Mouse (Mus musculus) embryo, embryonic 11.5 days (tissue): ENCODE measurements around the gene 4921517D22Rik.
"Not testable (repeated sequence)": the region's sequence is repeated elsewhere in the genome, so short reads cannot be mapped to it uniquely, and the experiment has no call there.

Source experiments
- DNase-seq: peaks from one replicate; pipeline ENCODE4 v3.0.0-alpha.2; 2012; ENCODE audit warnings: low read depth, low spot score

4921517D22Rik gene

GRCm38 (mm10) chr13:59694008-59694407 is at the start of gene 4921517D22Rik:
Gene 4921517D22Rik (minus strand): TSS chr13:59694108.
- no peak for DNase-seq

- no peak for DNase-seq
Observed at GRCm38 (mm10) chr13:59741697-59742096, 47.8 kb upstream of the 4921517D22Rik start.

- DNase-seq = no peak
Observed at GRCm38 (mm10) chr13:59741096-59741495, 47.2 kb upstream of the 4921517D22Rik start.

GRCm38 (mm10) chr13:59739397-59739796 is 45.5 kb upstream of the 4921517D22Rik start:
- DNase-seq = no peak

DNA sequence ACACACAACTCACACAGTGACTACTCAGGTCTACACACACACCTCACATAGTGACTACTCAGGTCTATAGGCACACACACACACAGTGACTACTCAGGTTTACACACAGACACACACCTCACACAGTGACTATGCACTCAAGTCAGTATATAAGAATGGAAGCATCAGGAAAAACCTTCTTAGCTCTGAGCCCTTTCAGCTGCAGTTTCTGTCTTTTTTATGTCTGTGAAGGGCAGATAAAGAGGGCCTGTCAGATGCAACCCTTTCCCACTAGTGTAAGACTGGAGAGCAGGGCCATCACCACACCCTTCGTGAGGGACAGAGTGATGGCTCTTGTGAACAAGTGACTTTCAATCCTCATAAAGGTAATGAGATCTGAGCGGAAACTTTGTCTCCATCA is 44.5 kb upstream of the 4921517D22Rik start:
- no peak for DNase-seq

- DNase-seq = no peak
Observed at GRCm38 (mm10) chr13:59735190-59735589, 41.3 kb upstream of the 4921517D22Rik start.

DNA sequence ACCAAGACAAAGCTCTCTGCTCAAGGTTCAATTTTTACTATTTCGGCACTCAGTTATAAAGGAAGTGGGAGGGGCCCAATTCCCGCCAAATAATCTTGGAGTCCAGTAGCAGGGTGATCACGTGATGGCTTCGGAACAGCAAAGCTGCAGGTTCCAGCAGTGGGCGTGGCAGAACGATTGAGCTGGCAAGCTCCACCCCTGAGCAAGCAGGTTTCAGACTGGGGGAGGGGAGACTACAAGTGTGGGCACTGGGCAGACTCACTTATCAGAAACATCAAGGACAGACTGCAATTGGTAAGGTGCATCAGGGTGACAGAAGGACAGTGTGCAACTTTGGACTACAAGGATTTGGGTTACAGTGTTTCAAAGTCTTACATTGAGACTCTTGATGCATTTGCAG is 40.4 kb upstream of the 4921517D22Rik start:
- not testable (repeated sequence) for DNase-seq

DNA sequence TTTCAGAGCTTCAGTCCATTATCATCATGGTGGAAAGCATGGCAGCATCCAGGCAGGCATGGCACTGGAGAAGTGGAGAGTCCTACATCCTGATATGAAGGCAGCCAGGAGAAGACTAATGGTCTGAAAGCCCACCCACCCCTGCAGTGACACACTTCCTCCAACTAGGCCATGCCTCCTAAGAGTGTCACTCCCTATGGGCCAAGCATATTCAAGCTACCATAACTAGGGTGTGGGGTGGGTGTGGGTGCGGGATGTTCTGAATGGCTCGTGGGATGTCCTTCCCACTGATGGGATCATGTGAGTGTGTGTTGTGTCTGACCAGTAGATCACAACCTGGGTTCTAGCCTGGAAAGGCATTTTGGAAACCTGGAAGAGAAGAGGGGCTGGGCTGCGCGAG is 40.0 kb upstream of the 4921517D22Rik start:
- no peak for DNase-seq

- DNase-seq = no peak
Observed at GRCm38 (mm10) chr13:59731652-59732051, 37.7 kb upstream of the 4921517D22Rik start, which contains the start of gene Spata31d1d. Gene Spata31d1d (minus strand): TSS chr13:59731752.

DNA sequence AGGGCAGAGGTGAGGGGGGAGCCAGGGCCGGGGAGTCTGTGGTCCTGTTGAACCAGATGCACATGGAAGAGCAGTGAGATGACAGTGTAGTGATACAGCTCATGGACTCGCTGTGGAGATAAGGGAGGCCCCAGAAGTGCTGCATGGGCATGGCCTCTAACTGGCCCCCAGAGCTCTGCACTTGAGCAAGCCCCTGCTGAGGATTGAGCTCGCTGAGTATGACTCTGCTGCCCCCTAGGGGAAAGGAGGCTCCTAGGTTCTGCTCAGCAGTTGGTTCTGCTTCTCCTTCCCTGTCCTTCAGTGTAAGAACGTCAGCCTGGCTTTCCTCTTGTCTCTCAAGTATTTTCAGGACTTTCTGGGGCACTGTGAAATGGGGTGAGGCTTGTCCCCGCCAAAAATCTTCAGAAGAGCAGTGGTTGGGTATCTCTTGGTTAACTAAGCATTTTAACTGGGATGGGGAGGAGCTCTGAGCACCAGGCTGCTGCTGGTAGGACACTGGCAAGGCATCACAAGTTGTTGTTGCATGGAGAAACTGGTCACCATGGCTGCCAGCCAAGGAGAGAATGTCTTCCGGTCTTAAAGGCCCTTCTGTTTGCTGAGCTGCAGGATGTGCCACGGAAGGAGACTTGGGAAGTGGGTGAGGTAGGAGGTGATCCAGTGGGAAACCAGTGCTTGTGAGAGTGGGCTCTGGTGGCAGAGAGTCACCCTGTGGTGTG is 34.6 kb upstream of the 4921517D22Rik start:
- DNase-seq = peak; percentile 79

GRCm38 (mm10) chr13:59726139-59726867 is 32.4 kb upstream of the 4921517D22Rik start:
- no peak for DNase-seq

GRCm38 (mm10) chr13:59722089-59722488 is 28.2 kb upstream of the 4921517D22Rik start:
- DNase-seq = not testable (repeated sequence)

DNA sequence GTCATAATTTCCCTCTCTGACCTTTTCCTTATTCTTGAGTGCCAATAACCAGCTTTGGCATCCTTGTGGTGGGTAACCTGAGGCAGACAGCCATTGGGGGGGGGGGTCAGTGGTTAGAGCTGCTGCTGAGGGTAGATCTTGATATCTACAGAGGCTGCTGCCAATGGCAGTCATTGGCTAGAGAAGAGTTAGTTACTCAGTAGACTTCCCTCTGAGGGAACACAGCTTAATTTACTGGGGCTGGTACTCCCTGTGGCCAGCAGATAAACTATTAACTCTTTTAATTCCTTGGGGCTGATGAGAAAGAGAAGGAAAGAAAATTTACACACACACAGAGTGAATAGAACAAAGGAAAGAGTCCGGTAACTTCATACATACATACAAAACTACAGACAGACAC is 25.6 kb upstream of the 4921517D22Rik start:
- DNase-seq = no peak

GRCm38 (mm10) chr13:59718857-59719440 is 25.0 kb upstream of the 4921517D22Rik start:
- not testable (repeated sequence) for DNase-seq

DNA sequence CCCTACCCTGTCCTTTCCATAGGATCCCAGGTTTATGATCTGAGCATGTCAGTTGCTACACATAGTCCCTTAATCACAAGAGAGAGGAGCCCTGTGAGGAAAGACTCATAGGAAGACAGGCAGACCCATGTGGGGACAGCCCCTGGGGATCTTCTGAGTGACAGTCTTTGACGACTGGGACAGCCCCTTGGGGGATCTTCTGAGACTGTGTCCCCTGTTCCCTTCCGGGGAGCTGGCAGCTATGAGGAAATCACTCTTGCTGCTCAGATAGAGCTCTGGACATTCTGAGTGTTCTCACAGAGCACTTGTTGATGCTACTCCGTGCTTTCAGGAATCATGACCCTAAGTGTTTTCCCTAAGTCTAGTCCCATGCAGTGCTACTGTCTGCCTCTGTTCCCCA is 19.8 kb upstream of the 4921517D22Rik start:
- no peak for DNase-seq

DNA sequence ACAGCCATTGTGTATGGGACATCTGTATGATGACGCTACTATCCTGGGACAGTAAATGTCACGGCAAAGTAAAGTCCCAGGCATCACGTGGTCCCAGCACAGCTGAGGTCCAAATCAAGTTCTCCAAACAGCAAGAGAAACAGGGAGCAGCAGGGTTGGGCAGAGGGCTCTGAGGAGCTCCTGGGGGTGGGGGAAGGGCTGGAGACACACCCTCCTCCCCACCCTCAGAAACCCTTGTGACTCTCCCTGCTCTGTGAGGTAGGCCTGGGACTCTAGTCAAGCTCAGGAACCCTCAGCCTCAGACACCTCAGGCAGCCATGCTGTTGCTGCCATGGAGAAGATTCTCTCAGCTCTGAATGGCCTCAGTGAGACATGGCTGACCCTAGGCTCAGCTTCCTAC is 18.1 kb upstream of the 4921517D22Rik start, which contains the start of gene Spata31d1b:
Spata31d1b (plus strand) TSS at position 301 of the 400 bp plus-strand sequence.
- not testable (repeated sequence) for DNase-seq

- no peak for DNase-seq
Observed at GRCm38 (mm10) chr13:59710230-59710629, 16.3 kb upstream of the 4921517D22Rik start, which contains the start of gene Spata31d1a. Gene Spata31d1a (minus strand): TSS chr13:59710330.

DNA sequence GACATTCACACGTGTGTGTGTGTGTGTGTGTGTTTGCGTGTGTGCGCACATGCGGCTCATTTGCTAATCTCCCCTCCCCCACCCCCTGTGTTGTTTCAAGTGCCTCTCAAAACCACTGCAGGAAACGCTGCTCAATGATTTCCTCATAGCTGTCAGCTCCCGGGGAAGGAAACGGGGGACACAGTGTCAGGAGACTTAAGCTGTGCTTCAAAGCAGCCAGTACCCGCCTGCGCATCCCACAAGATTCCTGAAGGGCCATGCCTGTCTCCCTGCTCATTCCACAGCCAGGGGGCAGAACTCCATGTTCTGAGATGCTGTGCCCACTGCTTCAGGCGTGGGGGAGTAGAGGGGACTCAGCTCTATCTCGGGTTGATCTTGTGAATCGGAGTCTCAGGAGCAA is 10.7 kb upstream of the 4921517D22Rik start:
- no peak for DNase-seq

DNA sequence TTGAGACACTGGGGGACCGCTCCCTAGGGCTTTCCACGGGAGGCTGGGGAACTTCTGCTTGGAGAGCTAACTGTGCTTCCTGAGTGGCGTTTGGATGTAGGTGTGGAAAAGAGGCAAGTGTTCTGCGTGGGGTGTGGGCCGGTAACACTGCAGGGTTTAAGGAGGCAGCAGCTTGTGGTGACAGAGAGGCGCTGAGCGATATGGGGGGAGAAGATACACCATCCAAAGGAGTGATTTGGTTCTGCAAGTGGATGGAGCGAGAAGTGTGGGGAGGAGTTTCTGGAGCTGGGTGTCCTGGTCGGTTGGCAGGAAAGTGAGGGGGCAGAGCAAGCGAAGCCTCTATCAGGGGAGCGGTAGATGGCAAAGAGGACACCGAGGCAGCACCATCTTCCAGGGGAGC is 9.6 kb upstream of the 4921517D22Rik start:
- DNase-seq = no peak

GRCm38 (mm10) chr13:59700137-59700536 is 6.2 kb upstream of the 4921517D22Rik start:
- DNase-seq = not testable (repeated sequence)

DNA sequence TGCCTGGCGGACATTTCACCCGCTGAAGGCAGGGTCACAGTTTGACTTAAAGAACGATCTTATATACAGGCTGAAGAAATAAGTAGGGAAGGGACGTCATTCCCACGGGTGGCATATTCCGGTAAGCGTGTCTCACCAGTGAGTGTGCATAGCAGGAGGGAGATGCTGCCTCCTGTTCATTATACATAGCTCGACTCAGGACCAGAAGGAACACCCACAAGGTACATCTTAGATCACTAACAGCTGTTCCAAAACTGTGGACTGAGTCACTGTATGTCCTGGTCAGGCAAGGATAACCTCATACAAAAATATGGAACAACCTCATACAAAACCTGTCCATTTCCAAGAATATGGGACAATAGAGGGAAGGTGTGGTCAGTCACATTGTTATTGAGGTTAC is 5.2 kb upstream of the 4921517D22Rik start:
- no peak for DNase-seq

- no peak for DNase-seq
Observed at GRCm38 (mm10) chr13:59695781-59696180, 1.9 kb upstream of the 4921517D22Rik start.
